Mouse (Mus musculus): ENCODE measurements around the gene Lrrc10. TPM values are rescaled to one million over a fixed set of nuclear protein-coding genes. Genes with fewer than 3 reads are reported as not detected.

The Lrrc10 gene
- total RNA-seq, 4 experiments from 2014 or later, result 0.27 TPM; not detected in 3

Other genes starting within 250 kb of the Lrrc10 start
- gene Myrfl, start 148.4 kb upstream of the Lrrc10 start, total RNA-seq (2022), result under 1 TPM in 2 of 4 experiments, not detected in 2; 0.07 to 0.11 TPM
- gene Rab3ip, start 94.6 kb upstream of the Lrrc10 start, total RNA-seq (2022), result 10 to 100 TPM; 25.0 to 47.1 (median 34.0) TPM
- not detected for gene Gm10271, start 72.7 kb upstream of the Lrrc10 start, total RNA-seq (2022)
- 10 to 100 TPM; 20.6 to 37.3 (median 29.6) TPM for gene Best3, start 59.0 kb upstream of the Lrrc10 start, total RNA-seq (2022)
- gene Cct2, start 18.5 kb downstream of the Lrrc10 start, total RNA-seq (2022), result 100 to 1,000 TPM; 109 to 146 (median 117) TPM
- 10 to 100 TPM in 1 of 4 experiments, 1 to 10 TPM in 3; 8.9 to 10.1 (median 9.4) TPM for gene Frs2, start 103.2 kb downstream of the Lrrc10 start, total RNA-seq (2022)
- 10 to 100 TPM; 13.4 to 15.6 (median 14.9) TPM for gene Yeats4, start 179.2 kb downstream of the Lrrc10 start, total RNA-seq (2022)
- not detected for gene 9530003J23Rik, start 193.4 kb downstream of the Lrrc10 start, total RNA-seq (2022)
- 10 to 100 TPM; 12.5 to 38.1 (median 25.6) TPM for gene Lyz2, start 237.0 kb downstream of the Lrrc10 start, total RNA-seq (2022)
- gene Lyz1, start 247.5 kb downstream of the Lrrc10 start, total RNA-seq (2022), result 1 to 10 TPM; 1.5 to 4.6 (median 3.1) TPM

Measured in gastrocnemius, adult 8-10 months (tissue).